Mouse (Mus musculus): ENCODE measurements around the gene Clip1.

DNA sequence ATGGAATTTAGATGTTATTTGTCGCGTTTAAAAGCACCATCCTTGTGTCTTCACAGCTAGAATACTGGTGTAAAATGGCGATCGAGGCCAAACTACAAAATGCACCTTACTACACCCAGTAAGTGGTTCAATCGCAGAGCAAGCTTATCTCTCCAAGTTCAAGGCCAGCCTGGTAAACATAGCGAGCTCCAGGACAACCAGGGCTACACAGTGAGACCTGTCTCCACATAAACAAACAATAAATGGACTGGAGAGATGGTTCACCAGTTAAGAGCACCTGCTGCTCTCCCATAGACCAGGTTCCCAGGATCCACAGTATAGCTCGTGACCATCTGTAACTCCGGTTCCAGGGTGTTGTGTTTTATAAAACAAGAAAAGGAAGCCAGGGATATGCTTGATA, 111.1 kb downstream of the Clip1 start:
- no peak for TF ChIP-seq CTCF (conservative IDR thresholded peaks at IDR 0.05; ENCODE audit: insufficient read depth, insufficient read length, low read depth, low read length)
- TF ChIP-seq POLR2A (IDR thresholded peaks at IDR 0.05; ENCODE audit: low read depth, low read length), result no peak

Measured in kidney, adult 2 months (tissue).